Mouse (Mus musculus): Measurements from ENCODE around the gene Sept9. TPM values are rescaled to one million over a fixed set of nuclear protein-coding genes. Genes with fewer than 3 reads are reported as not detected.
A peak's percentile ranks its signal among the peaks of the same experiment; 100 is the strongest.

The Sept9 gene
- polyA plus RNA-seq, 1 experiment from 2014 or later: 52.5 TPM

DNA sequence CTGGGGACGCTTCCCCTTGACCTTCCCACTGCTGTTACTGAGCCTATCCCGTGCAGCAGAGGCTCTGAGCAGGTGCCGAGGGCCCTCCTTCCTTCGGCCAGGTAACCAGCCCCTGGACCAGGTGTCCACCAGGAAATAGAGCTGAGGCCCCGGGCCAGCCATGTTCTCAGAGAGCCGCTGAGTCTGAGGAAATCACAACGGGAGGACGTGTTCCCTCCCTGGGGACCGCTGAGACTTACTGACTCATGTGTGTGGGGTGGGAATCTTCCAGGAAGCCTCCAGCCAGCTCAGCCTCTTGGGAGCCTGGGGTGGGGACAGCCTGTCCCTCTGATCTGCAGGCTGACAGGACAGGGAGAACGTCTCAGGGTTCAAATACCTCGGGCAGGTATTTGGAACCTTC, 32.1 kb downstream of the Sept9 start:
- no peaks in the 10 kb centered on the region for H3K9me3 ChIP-seq (ENCODE audit: low read length)
- H3K9ac ChIP-seq (replicated peaks; ENCODE audit: low read depth): no peak overlapping the region
- 27% methylated on average over 11 of the region's 11 CpGs for WGBS
- H3K36me3 ChIP-seq (ENCODE audit: insufficient read depth, low read length): no peaks in the 10 kb centered on the region
- peak overlapping the region; percentile 56 for H3K4me2 ChIP-seq (replicated peaks; ENCODE audit: low read depth, low read length)
- peaks cover 4% of the 10 kb centered on the region for H3K4me1 ChIP-seq (ENCODE audit: insufficient read depth, low read depth, low read length)
- H3K27me3 ChIP-seq (replicated peaks; ENCODE audit: insufficient read depth, low read length): no peaks in the 10 kb centered on the region
- ATAC-seq (peak; percentile 62), DNase-seq (ENCODE audit: low spot score) (peak; percentile 68)
- TF ChIP-seq CTCF (IDR thresholded peaks at IDR 0.05): no peak
- no peak for TF ChIP-seq EP300 (IDR thresholded peaks at IDR 0.05)
- peak overlapping the region; percentile 44; the same call in 1 of the 2 replicates for H3K27ac ChIP-seq (ENCODE audit: low read length)
- H3K4me3 ChIP-seq (ENCODE audit: low read depth, low read length): 0 out of 2 replicates have a peak overlapping the region, but pooled peaks have one; percentile 20

- DNase-seq (ENCODE audit: low spot score): peak; percentile 86
- WGBS: 17% methylated on average over 19 of the region's 19 CpGs
- H3K9ac ChIP-seq (replicated peaks; ENCODE audit: low read depth): no peak overlapping the region
- H3K4me2 ChIP-seq (replicated peaks; ENCODE audit: low read depth, low read length): peak overlapping the region; percentile 56
- TF ChIP-seq CTCF (IDR thresholded peaks at IDR 0.05): no peak
- no peak for TF ChIP-seq EP300 (IDR thresholded peaks at IDR 0.05)
- no peaks in the 10 kb centered on the region for H3K36me3 ChIP-seq (ENCODE audit: insufficient read depth, low read length)
- no peaks in the 10 kb centered on the region for H3K9me3 ChIP-seq (ENCODE audit: low read length)
- H3K4me1 ChIP-seq (ENCODE audit: insufficient read depth, low read depth, low read length): peaks cover 4% of the 10 kb centered on the region
- H3K4me3 ChIP-seq (ENCODE audit: low read depth, low read length): peak overlapping the region; percentile 20
- peak overlapping the region; percentile 44; the same call in 1 of the 2 replicates for H3K27ac ChIP-seq (ENCODE audit: low read length)
- ATAC-seq: peak; percentile 77
- no peaks in the 10 kb centered on the region for H3K27me3 ChIP-seq (replicated peaks; ENCODE audit: insufficient read depth, low read length)
These were observed 32.6 kb downstream of the Sept9 start for GRCm38 (mm10) chr11:117232032-117232431.

GRCm38 (mm10) chr11:117232886-117233458, 33.5 kb downstream of the Sept9 start:
- H3K27ac ChIP-seq (ENCODE audit: low read length): no peak overlapping the region
- H3K36me3 ChIP-seq (ENCODE audit: insufficient read depth, low read length): no peaks in the 10 kb centered on the region
- ATAC-seq: no peak
- DNase-seq (ENCODE audit: low spot score): no peak
- peak overlapping the region; percentile 17; the same call in 1 of the 2 replicates for H3K4me2 ChIP-seq (replicated peaks; ENCODE audit: low read depth, low read length)
- H3K4me3 ChIP-seq (ENCODE audit: low read depth, low read length): no peak overlapping the region
- no peaks in the 10 kb centered on the region for H3K9me3 ChIP-seq (ENCODE audit: low read length)
- H3K4me1 ChIP-seq (ENCODE audit: insufficient read depth, low read depth, low read length): peaks cover 4% of the 10 kb centered on the region
- H3K27me3 ChIP-seq (replicated peaks; ENCODE audit: insufficient read depth, low read length): no peaks in the 10 kb centered on the region
- H3K9ac ChIP-seq (replicated peaks; ENCODE audit: low read depth): no peak overlapping the region
- 27% methylated on average over 10 of the region's 10 CpGs for WGBS
- TF ChIP-seq CTCF (IDR thresholded peaks at IDR 0.05) (no peak), EP300 (IDR thresholded peaks at IDR 0.05) (no peak)

DNA sequence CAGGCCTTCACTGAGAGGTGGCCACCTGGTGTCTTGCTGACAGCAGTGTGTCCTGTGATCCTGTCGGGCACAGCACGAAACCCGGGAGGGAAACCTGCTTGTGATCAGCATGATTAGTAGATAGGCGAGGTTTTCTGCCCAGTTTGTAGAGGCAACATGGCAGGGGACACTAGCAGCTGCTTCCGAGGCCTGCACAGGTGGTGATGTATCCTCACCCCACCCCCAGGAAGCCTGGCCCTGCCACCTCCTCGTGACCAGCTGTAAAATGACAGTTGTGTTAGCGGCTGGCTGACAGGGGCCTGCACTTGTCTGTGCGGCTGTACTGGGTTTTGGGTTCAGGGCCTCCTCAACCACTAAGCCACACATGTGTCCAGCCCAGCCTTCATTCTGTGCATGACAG, 34.4 kb downstream of the Sept9 start:
- H3K9me3 ChIP-seq (ENCODE audit: low read length): no peaks in the 10 kb centered on the region
- H3K9ac ChIP-seq (replicated peaks; ENCODE audit: low read depth): no peak overlapping the region
- 70% methylated on average over 8 of the region's 8 CpGs for WGBS
- H3K4me3 ChIP-seq (ENCODE audit: low read depth, low read length): no peak overlapping the region
- H3K27ac ChIP-seq (ENCODE audit: low read length): no peak overlapping the region
- no peaks in the 10 kb centered on the region for H3K27me3 ChIP-seq (replicated peaks; ENCODE audit: insufficient read depth, low read length)
- H3K4me2 ChIP-seq (replicated peaks; ENCODE audit: low read depth, low read length): no peak overlapping the region
- ATAC-seq (no peak), DNase-seq (ENCODE audit: low spot score) (no peak)
- TF ChIP-seq CTCF (IDR thresholded peaks at IDR 0.05) (no peak), EP300 (IDR thresholded peaks at IDR 0.05) (no peak)
- peaks cover 4% of the 10 kb centered on the region for H3K4me1 ChIP-seq (ENCODE audit: insufficient read depth, low read depth, low read length)
- H3K36me3 ChIP-seq (ENCODE audit: insufficient read depth, low read length): no peaks in the 10 kb centered on the region

DNA sequence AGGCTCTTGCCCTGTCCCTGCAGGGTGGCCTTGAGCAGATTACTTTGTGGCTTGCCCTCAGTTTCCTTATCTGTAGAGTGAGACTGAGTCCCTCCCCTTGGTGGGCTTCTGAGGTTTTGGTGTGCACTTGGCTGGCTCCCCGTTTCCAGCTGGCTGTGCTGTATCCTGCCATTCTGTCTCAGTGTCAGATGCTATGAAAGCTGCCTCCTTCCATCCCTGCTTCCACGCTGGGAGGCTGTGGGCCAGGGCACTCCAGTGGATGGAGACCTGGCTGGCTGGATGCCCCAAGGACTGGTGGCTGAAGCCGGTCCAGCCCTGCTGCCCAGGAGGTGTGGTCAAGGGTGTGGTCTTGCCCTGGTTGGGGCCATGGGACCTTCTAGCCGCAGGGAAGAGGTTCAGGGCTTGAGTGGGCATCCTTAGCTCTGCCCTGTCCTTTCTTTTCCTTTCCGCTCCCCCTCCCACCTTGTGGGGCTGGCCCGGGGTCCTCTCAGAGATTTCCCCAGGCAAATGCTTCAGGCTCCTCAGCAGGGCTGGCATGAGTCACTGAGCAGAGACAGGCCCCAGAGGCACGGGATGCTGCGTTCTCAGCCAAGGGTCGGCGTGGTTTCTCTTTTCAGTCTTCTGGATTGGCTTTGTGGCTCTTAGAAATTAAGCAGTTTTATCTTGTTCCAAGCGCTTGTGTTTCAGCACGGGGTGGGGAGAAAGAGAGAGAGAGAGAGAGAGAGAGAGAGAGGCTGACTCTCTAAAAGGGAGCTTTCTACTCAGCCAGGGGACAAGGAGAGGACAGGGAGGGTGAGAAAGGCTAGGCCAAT, 35.8 kb downstream of the Sept9 start:
- TF ChIP-seq EP300 (IDR thresholded peaks at IDR 0.05): no peak
- TF ChIP-seq CTCF (IDR thresholded peaks at IDR 0.05): no peak
- no peak overlapping the region for H3K4me3 ChIP-seq (ENCODE audit: low read depth, low read length)
- no peak overlapping the region for H3K9ac ChIP-seq (replicated peaks; ENCODE audit: low read depth)
- WGBS: 25% methylated on average over 12 of the region's 12 CpGs
- no peak overlapping the region for H3K27ac ChIP-seq (ENCODE audit: low read length)
- no peaks in the 10 kb centered on the region for H3K9me3 ChIP-seq (ENCODE audit: low read length)
- ATAC-seq (peak; percentile 18), DNase-seq (ENCODE audit: low spot score) (peak; percentile 58)
- no peak overlapping the region for H3K4me2 ChIP-seq (replicated peaks; ENCODE audit: low read depth, low read length)
- no peaks in the 10 kb centered on the region for H3K27me3 ChIP-seq (replicated peaks; ENCODE audit: insufficient read depth, low read length)
- no peaks in the 10 kb centered on the region for H3K36me3 ChIP-seq (ENCODE audit: insufficient read depth, low read length)
- H3K4me1 ChIP-seq (ENCODE audit: insufficient read depth, low read depth, low read length): peaks cover 4% of the 10 kb centered on the region

GRCm38 (mm10) chr11:117235898-117236459, 36.5 kb downstream of the Sept9 start:
- no peak overlapping the region for H3K9ac ChIP-seq (replicated peaks; ENCODE audit: low read depth)
- WGBS: 32% methylated on average over 9 of the region's 9 CpGs
- ATAC-seq: peak; percentile 26

More at GRCm38 (mm10) chr11:117235898-117236459, 36.5 kb downstream of the Sept9 start:
- TF ChIP-seq CTCF (IDR thresholded peaks at IDR 0.05) (no peak), EP300 (IDR thresholded peaks at IDR 0.05) (no peak)
- Histone ChIP-seq H3K27ac (ENCODE audit: low read length) (no peak overlapping the region), H3K9me3 (ENCODE audit: low read length) (no peaks in the 10 kb centered on the region), H3K4me1 (ENCODE audit: insufficient read depth, low read depth, low read length) (peaks cover 4% of the 10 kb centered on the region), H3K36me3 (ENCODE audit: insufficient read depth, low read length) (no peaks in the 10 kb centered on the region), H3K27me3 (replicated peaks; ENCODE audit: insufficient read depth, low read length) (no peaks in the 10 kb centered on the region), H3K4me2 (replicated peaks; ENCODE audit: low read depth, low read length) (no peak overlapping the region), H3K4me3 (ENCODE audit: low read depth, low read length) (no peak overlapping the region)
- peak; percentile 61 for DNase-seq (ENCODE audit: low spot score)
